Mouse (Mus musculus) spleen, adult 2 months (tissue): ENCODE measurements around the gene Gm42420.

Experiments
- CTCF ChIP-seq: fragments of 200-500 bp; IDR thresholded peaks from 2 replicates; pipeline ENCODE4 v1.5.1; 2011; ENCODE audit warnings: mild to moderate bottlenecking, inconsistent platforms; ENCODE audit not compliant: insufficient read depth, insufficient read length, insufficient replicate concordance; ENCODE audit errors: extremely low read depth
- POLR2A ChIP-seq: fragments of 200-500 bp; IDR thresholded peaks from 2 replicates; pipeline ENCODE4 v1.6.1; 2011; ENCODE audit warnings: low read depth, low read length, inconsistent platforms

GRCm38 (mm10) chr6:39562166-39563015 lies 23.2 kb upstream of the Gm42420 start:
- peak; percentile 25; the same call in 1 of the 2 replicates for TF ChIP-seq CTCF
- no peak for TF ChIP-seq POLR2A
